Mouse (Mus musculus) spleen, adult 2 months (tissue): ENCODE data around the gene Gm17428.

Experiments used
- CTCF ChIP-seq: fragments of 200-500 bp; IDR thresholded peaks from 2 replicates; pipeline ENCODE4 v1.5.1; 2011; ENCODE audit warnings: mild to moderate bottlenecking, inconsistent platforms; ENCODE audit not compliant: insufficient read depth, insufficient read length, insufficient replicate concordance; ENCODE audit errors: extremely low read depth
- POLR2A ChIP-seq: fragments of 200-500 bp; IDR thresholded peaks from 2 replicates; pipeline ENCODE4 v1.6.1; 2011; ENCODE audit warnings: low read depth, low read length, inconsistent platforms

- no peak for TF ChIP-seq CTCF
- TF ChIP-seq POLR2A, result no peak
These were observed 44.0 kb upstream of the Gm17428 start, which contains the start of gene Il25 for GRCm38 (mm10) chr14:54932645-54933150.
